In genomic region chr16:93071726-93072125, GRCm38 (mm10) we compare ENCODE assay signal across 11 mouse cellular contexts.
DNase-seq lines count a peak whose midpoint lies in the region; ATAC-seq lines count a peak whose summit lies in the region.
"Had no signal": no experiment of that assay in that cellular context is flagged by ENCODE, and none has a peak within 500 bp of the region (broad histone marks: within the 10 kb centered on the region; RNA-seq: fewer than 3 reads in every experiment).

No protein-coding gene starts in this region.

- intact Hi-C loops in heart, postnatal 10 days (cut with DNase I): no loop called here

- H3K36me3 ChIP-seq in liver, embryonic 16.5 days (ENCODE audit: control insufficient read depth, insufficient read depth): no peaks in the 10 kb centered on the region
- H3K36me3 ChIP-seq in hindbrain, embryonic 13.5 days: no peaks in the 10 kb centered on the region

- no peak overlapping the region for H3K4me3 ChIP-seq in liver, embryonic 16.5 days (ENCODE audit: low read depth, low read length)
- no peak overlapping the region for H3K4me3 ChIP-seq in hindbrain, embryonic 13.5 days
- H3K4me3 ChIP-seq: megakaryocyte, embryonic 14.5 days had no signal

- 36% methylated on average over 6 of the region's 6 CpGs for WGBS in liver, embryonic 16.5 days (ENCODE audit: insufficient replicate concordance)
- 81% methylated on average over 6 of the region's 6 CpGs for WGBS in hindbrain, embryonic 13.5 days

- H3K4me1 ChIP-seq in liver, embryonic 16.5 days (ENCODE audit: control insufficient read depth, low read depth, low read length): no peaks in the 10 kb centered on the region
- no peaks in the 10 kb centered on the region for H3K4me1 ChIP-seq in hindbrain, embryonic 13.5 days (replicated peaks)

- no peak overlapping the region for H3K9ac ChIP-seq in liver, embryonic 16.5 days (ENCODE audit: low read depth, low read length)
- no peak overlapping the region for H3K9ac ChIP-seq in hindbrain, embryonic 13.5 days

- no peaks in the 10 kb centered on the region for H3K9me3 ChIP-seq in liver, embryonic 16.5 days (replicated peaks; ENCODE audit: control insufficient read depth, low read length)
- no peaks in the 10 kb centered on the region for H3K9me3 ChIP-seq in hindbrain, embryonic 13.5 days

- DNase-seq in heart, adult 11 months: peak; percentile 93
- no peak for DNase-seq in heart, adult 8-10 months (ENCODE audit: low spot score)
- DNase-seq in embryo, embryonic 10.5 days (ENCODE audit: low spot score): peak; percentile 15
- peak; percentile 25 to 39 for DNase-seq in heart, postnatal 10 days
- DNase-seq in frontal cortex, postnatal 10 days (ENCODE audit: low spot score in 2 of 2): no peak
- DNase-seq in layer of hippocampus, postnatal 25 days (ENCODE audit: extremely low spot score in 1 of 2, low spot score in 1 of 2): no peak
- DNase-seq: B cell, adult 2 months had no signal

- peak; percentile 9; the same call in 1 of the 2 replicates for ATAC-seq in liver, embryonic 16.5 days (ENCODE audit: low read depth)
- ATAC-seq in hindbrain, embryonic 13.5 days (ENCODE audit: low FRiP score): no peak
- ATAC-seq: inflammation-experienced regulatory T-cells, adult 6 months had no signal

- no peak overlapping the region for H3K27ac ChIP-seq in liver, embryonic 16.5 days (ENCODE audit: low read length)
- H3K27ac ChIP-seq in hindbrain, embryonic 13.5 days: no peak overlapping the region

- H3K4me2 ChIP-seq in liver, embryonic 16.5 days (ENCODE audit: low read depth, low read length): no peak overlapping the region
- H3K4me2 ChIP-seq in hindbrain, embryonic 13.5 days: no peak overlapping the region

- H3K27me3 ChIP-seq in liver, embryonic 16.5 days (ENCODE audit: control insufficient read depth, insufficient read depth, low read depth, low read length): no peaks in the 10 kb centered on the region
- H3K27me3 ChIP-seq in hindbrain, embryonic 13.5 days: no peaks in the 10 kb centered on the region

Comparison
In these comparisons a context has a peak if more than half of its experiments do, and no peak if none do; other contexts are left out.
1. DNase-seq: peak in heart, adult 11 months (single experiment), embryo, embryonic 10.5 days (single experiment) and heart, postnatal 10 days (2 of 2); none in heart, adult 8-10 months (single experiment), frontal cortex, postnatal 10 days (0 of 2) and layer of hippocampus, postnatal 25 days (0 of 2).